ENCODE assay signal across 18 mouse cellular contexts in genomic region chr12:12701735-12702134, GRCm38 (mm10).
"Had no signal": no experiment of that assay in that cellular context is flagged by ENCODE, and none has a peak within 500 bp of the region (broad histone marks: within the 10 kb centered on the region; RNA-seq: fewer than 3 reads in every experiment).

No protein-coding gene starts in this region.

- H3K27ac ChIP-seq: kidney, embryonic 15.5 days; left cerebral cortex, adult 2 months; liver, embryonic 13.5 days; midbrain, embryonic 12.5 days; neural tube, embryonic 12.5 days; neural tube, embryonic 15.5 days; stomach, embryonic 15.5 days had no signal

- H3K36me3 ChIP-seq: kidney, embryonic 15.5 days; liver, embryonic 13.5 days; midbrain, embryonic 12.5 days; neural tube, embryonic 12.5 days; neural tube, embryonic 15.5 days; stomach, embryonic 15.5 days had no signal

- H3K4me2 ChIP-seq: kidney, embryonic 15.5 days; liver, embryonic 13.5 days; midbrain, embryonic 12.5 days; neural tube, embryonic 12.5 days; neural tube, embryonic 15.5 days; stomach, embryonic 15.5 days had no signal

- DNase-seq: kidney, adult 8-10 months; kidney, postnatal 10 days; kidney, postnatal 36 days; layer of hippocampus, postnatal 36 days; liver, embryonic 13.5 days; lung, adult 2 months; lung, postnatal 14 days; lung, postnatal 4 days; right cerebral cortex, adult 18-20 months; right cerebral cortex, postnatal 14 days; right cerebral cortex, postnatal 4 days; thymus, postnatal 25 days had no signal

- H3K9ac ChIP-seq: kidney, embryonic 15.5 days; liver, embryonic 13.5 days; midbrain, embryonic 12.5 days; neural tube, embryonic 12.5 days; neural tube, embryonic 15.5 days; stomach, embryonic 15.5 days had no signal

- H3K9me3 ChIP-seq: kidney, embryonic 15.5 days; liver, embryonic 13.5 days; midbrain, embryonic 12.5 days; neural tube, embryonic 12.5 days; neural tube, embryonic 15.5 days; stomach, embryonic 15.5 days had no signal

- H3K27me3 ChIP-seq: kidney, embryonic 15.5 days; liver, embryonic 13.5 days; midbrain, embryonic 12.5 days; neural tube, embryonic 12.5 days; neural tube, embryonic 15.5 days; stomach, embryonic 15.5 days had no signal

- H3K4me1 ChIP-seq: kidney, embryonic 15.5 days; liver, embryonic 13.5 days; midbrain, embryonic 12.5 days; neural tube, embryonic 12.5 days; stomach, embryonic 15.5 days had no signal

- H3K4me3 ChIP-seq: kidney, embryonic 15.5 days; left cerebral cortex, adult 2 months; liver, embryonic 13.5 days; midbrain, embryonic 12.5 days; neural tube, embryonic 12.5 days; neural tube, embryonic 15.5 days; stomach, embryonic 15.5 days had no signal
